Mouse (Mus musculus) neutrophil, adult 5-6 weeks (primary cell): ENCODE results near the gene 4930432K21Rik. TPM values are rescaled to one million over a fixed set of nuclear protein-coding genes. Genes with fewer than 3 reads are reported as not detected.

Experiments
- ATAC-seq: fragments of 151-379, 151-347 bp; 2 replicates; pipeline ENCODE4 v1.8.0; 2017; ENCODE audit warnings: mild to moderate bottlenecking, moderate TSS enrichment; ENCODE audit not compliant: insufficient number of reproducible peaks, poor library complexity, low FRiP score, severe bottlenecking; ENCODE audit errors: extremely low read depth
- total RNA-seq: library from RNA; stranded (forward); fragments of 200-1000 nt; gene quantifications from 2 replicates; pipeline ENCODE4 v1.2.3, GENCODE M21; 2017

Gene 4930432K21Rik
- total RNA-seq, 1 experiment from 2014 or later, result 0.93 TPM

GRCm38 (mm10) chr8:84202466-84202865 lies 54.6 kb downstream of the 4930432K21Rik start:
- peak; percentile 15; the same call in 1 of the 2 replicates for ATAC-seq

GRCm38 (mm10) chr8:84202938-84203917 lies 55.4 kb downstream of the 4930432K21Rik start:
- peak; percentile 30 for ATAC-seq

DNA sequence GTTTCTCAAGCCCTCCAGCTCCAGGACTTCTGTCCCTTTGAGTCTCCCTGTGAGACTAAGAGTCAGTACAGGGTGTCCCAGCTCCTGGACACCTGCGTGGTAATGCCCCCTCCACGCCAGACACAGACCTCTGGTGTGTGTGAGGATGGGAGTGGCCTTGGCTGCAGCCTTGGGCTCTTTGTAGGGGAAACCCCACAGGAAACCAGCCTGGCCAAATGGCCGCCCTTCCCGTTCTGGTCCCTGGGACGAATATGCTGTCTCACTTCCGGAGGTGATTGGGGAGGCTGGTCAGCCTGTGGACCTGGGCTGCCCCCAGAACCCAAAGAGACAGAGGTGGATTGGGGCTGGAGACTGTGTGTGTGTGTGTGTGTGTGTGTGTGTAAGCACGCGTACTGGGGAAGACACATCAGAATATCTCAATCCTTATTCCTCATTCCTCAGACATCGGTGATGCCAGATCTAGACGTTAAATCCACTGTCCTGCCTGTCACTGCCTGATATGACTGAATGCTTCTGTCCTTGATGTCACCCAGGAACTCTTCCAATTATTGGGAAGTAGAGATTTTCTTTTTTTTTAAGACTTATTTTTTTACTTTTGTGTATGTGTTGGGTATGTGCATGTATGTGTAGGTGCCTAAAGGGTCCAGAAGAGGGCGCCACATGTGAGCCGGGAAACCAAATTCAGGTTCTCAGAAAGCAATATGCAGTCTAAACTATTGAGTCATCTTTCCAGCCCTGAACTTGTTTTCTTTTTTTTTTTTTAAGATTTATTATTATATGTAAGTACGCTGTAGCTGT lies 56.3 kb downstream of the 4930432K21Rik start:
- peak; percentile 28 for ATAC-seq

DNA sequence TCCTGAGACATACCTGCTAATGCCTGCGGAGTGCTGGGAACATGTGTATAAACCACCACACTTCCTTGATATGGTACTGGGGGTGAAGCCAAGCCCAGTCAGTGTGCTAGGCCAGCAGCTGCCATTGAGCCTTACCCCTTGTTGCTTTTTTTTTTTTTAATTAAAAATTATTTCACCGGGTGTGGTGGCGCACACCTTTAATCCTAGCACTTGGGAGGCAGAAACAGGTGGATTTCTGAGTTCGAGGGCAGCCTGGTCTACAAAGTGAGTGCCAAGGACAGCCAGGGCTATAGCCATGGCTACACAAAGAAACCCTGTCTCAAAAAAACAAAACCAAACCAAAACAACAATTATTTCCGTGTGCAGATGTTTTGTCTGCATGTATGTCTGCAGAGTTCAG lies 57.2 kb downstream of the 4930432K21Rik start:
- no peak for ATAC-seq

- ATAC-seq, result no peak
These were observed 58.8 kb downstream of the 4930432K21Rik start for GRCm38 (mm10) chr8:84206666-84207065.

DNA sequence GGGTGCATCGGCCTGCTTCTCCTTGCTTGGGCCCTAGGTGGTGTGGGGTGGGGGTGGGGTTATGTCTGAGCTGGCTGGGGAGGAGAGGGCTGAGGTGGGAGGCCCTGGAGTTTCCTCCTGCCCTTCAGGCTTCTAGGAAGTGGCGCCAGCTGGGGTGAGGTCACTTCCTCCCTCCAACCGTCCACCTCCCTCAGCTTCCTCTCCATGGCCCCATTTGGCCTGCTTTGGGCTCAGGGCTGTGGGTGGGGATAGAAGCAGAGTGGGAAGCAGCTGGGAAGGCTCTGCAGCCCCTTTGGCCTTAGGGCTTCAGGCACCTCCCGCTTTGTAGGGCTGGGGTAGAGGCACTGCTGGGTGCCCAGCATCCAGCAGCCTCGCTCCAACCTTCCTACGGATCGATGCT lies 60.0 kb downstream of the 4930432K21Rik start:
- ATAC-seq, result peak; percentile 39

GRCm38 (mm10) chr8:84208381-84209380 lies 60.9 kb downstream of the 4930432K21Rik start:
- no peak for ATAC-seq

GRCm38 (mm10) chr8:84210167-84210791 lies 62.5 kb downstream of the 4930432K21Rik start:
- ATAC-seq, result peak; percentile 40; the same call in 1 of the 2 replicates

GRCm38 (mm10) chr8:84211202-84211601 lies 63.4 kb downstream of the 4930432K21Rik start:
- no peak for ATAC-seq

DNA sequence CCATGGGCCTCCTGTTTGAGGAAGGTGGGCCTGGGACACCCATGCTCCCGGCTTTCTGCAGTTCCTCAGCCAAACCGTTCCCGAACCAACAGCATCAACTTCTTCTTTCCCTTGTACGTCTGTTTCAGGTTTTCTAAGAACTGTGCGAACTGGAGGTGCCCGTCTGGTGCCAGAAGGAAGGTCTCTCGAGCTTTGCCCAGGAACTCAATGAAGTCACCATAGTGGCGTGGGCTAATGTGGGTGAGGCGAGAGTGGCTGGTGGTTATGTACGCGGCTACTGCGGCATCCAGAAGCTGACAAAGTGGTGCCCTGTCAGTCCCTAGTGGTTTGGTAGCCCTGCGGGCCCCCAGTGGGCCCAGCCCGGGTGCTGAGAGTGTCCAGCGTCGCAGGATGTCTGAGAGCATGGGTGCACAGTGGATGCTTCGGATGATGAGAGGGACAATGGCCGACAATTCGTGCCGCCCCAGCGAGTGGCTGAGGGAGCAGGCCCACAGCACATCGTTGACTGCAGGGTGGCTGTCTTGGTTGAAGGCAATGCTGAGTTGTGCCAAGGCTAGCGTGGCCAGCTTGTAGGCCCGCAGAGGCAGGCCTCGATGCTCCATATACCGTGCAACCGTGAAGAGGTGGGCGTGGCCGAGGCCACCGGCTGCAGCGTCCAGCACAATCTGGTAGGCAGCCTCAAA lies 64.2 kb downstream of the 4930432K21Rik start:
- no peak for ATAC-seq

- no peak for ATAC-seq
These were observed 65.5 kb downstream of the 4930432K21Rik start for GRCm38 (mm10) chr8:84213277-84213676.

GRCm38 (mm10) chr8:84217206-84217605 lies 69.4 kb downstream of the 4930432K21Rik start:
- ATAC-seq, result no peak

- ATAC-seq, result no peak
These were observed 70.3 kb downstream of the 4930432K21Rik start for GRCm38 (mm10) chr8:84218143-84218542.

DNA sequence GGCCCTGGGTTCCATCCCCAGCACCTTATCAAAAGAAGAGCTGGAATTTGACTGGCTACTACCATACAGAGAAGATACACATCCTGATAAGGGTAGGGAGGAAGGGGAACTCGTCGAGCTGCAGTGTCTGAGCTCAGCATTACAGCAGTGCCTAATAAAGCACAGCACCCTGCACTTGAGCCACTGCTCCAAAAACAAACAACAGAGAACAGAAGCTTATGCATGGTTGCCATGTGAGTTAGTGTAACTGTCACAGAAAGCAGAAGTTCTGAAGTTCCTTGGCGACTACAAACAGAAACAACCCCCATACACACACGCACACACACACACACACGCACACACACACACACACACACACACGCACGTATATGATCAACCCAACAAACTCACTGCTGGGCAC lies 72.3 kb downstream of the 4930432K21Rik start:
- ATAC-seq, result peak; percentile 37
